Mouse (Mus musculus) forebrain, postnatal 0 days (tissue): ENCODE results near the gene Alox12e. TPM values are rescaled to one million over a fixed set of nuclear protein-coding genes. Genes with fewer than 3 reads are reported as not detected.

Source experiments
- ATAC-seq: fragments of 200-750 bp; cut with Nextera tagmentation; 2 replicates; pipeline ENCODE4 v1.8.0; 2017; ENCODE audit warnings: mild to moderate bottlenecking, moderate library complexity
- DNase-seq: peaks from one replicate; pipeline ENCODE4 v3.0.0-alpha.2; 2015
- H3K27ac ChIP-seq: fragments of 300-500 bp; sonication (generic); 2 replicates; pipeline ENCODE4 v1.5.1; 2014; ENCODE audit warnings: low read depth, mild to moderate bottlenecking, antibody characterized with exemption, low read length, moderate library complexity, mixed read lengths
- H3K27me3 ChIP-seq: fragments of 300-500 bp; sonication (generic); 2 replicates; pipeline ENCODE4 v1.6.1; 2014; ENCODE audit warnings: mild to moderate bottlenecking, low read length, mixed read lengths; ENCODE audit not compliant: insufficient read depth
- H3K36me3 ChIP-seq: fragments of 300-500 bp; sonication (generic); 2 replicates; pipeline ENCODE4 v1.6.1; 2014; ENCODE audit warnings: mild to moderate bottlenecking, moderate library complexity; ENCODE audit not compliant: insufficient read depth
- H3K4me1 ChIP-seq: fragments of 300-500 bp; sonication (generic); 2 replicates; pipeline ENCODE4 v1.6.1; 2014; ENCODE audit warnings: antibody characterized with exemption; ENCODE audit not compliant: insufficient read depth
- H3K4me2 ChIP-seq: fragments of 300-500 bp; sonication (generic); 2 replicates; pipeline ENCODE4 v1.6.1; 2014; ENCODE audit warnings: low read depth, mild to moderate bottlenecking, moderate library complexity
- H3K4me3 ChIP-seq: fragments of 300-500 bp; sonication (generic); 2 replicates; pipeline ENCODE4 v1.5.1; 2014; ENCODE audit warnings: low read depth, low read length, mixed read lengths
- H3K9ac ChIP-seq: fragments of 300-500 bp; sonication (generic); 2 replicates; pipeline ENCODE4 v1.6.1; 2014; ENCODE audit warnings: mild to moderate bottlenecking
- H3K9me3 ChIP-seq: fragments of 300-500 bp; sonication (generic); 2 replicates; pipeline ENCODE4 v1.6.1; 2016; ENCODE audit warnings: low read length
- CTCF ChIP-seq: sonication (generic); IDR thresholded peaks from 2 replicates; pipeline ENCODE4 v1.5.1; 2016; ENCODE audit warnings: antibody characterized with exemption, control low read depth, low read depth
- WGBS: fragments of 180-500 bp; shearing (Covaris S2); extraction: QIAGEN DNeasy Blood & Tissue Kit; methylation state at CpG from one replicate; pipeline ENCODE4 v1.1.7; 2014; 5-methylcytosine and 5-hydroxymethylcytosine counted together
- polyA plus RNA-seq: library from polyadenylated mRNA; unstranded; fragments of >200 nt; fragmentation: Nextera tagmentation; extraction: Ambion mirVana; gene quantifications from 2 replicates; pipeline ENCODE4 v1.2.1, GENCODE M21; 2015
- total RNA-seq: library from RNA; depleted of rRNA; stranded (reverse); fragments of >200 nt; gene quantifications from 2 replicates; pipeline ENCODE4 v1.2.3, GENCODE M21; 2014

Gene Alox12e
- total and polyA plus RNA-seq, 2 experiments from 2014 or later = 0.08 to 0.10 TPM

- WGBS = 84% methylated on average over 6 of the region's 6 CpGs
- H3K4me3 ChIP-seq = no peak overlapping the region
- ATAC-seq (no peak), DNase-seq (no peak)
- H3K9ac ChIP-seq = no peak overlapping the region
- H3K27ac ChIP-seq = no peak overlapping the region
- no peaks in the 10 kb centered on the region for H3K36me3 ChIP-seq
- no peaks in the 10 kb centered on the region for H3K27me3 ChIP-seq
- TF ChIP-seq CTCF = no peak
- no peak overlapping the region for H3K4me2 ChIP-seq
- H3K4me1 ChIP-seq = no peaks in the 10 kb centered on the region
- no peaks in the 10 kb centered on the region for H3K9me3 ChIP-seq
Measured at GRCm38 (mm10) chr11:70291235-70291634, 31.2 kb downstream of the Alox12e start.

GRCm38 (mm10) chr11:70289236-70289635 lies 33.2 kb downstream of the Alox12e start:
- TF ChIP-seq CTCF = no peak
- Histone ChIP-seq H3K4me3 (no peak overlapping the region), H3K27ac (no peak overlapping the region), H3K4me2 (no peak overlapping the region), H3K9me3 (no peaks in the 10 kb centered on the region), H3K36me3 (no peaks in the 10 kb centered on the region), H3K9ac (no peak overlapping the region), H3K4me1 (no peaks in the 10 kb centered on the region), H3K27me3 (no peaks in the 10 kb centered on the region)
- DNase-seq = no peak
- WGBS = 25% methylated on average over 6 of the region's 6 CpGs
- ATAC-seq = no peak

GRCm38 (mm10) chr11:70288102-70288501 lies 34.3 kb downstream of the Alox12e start:
- Histone ChIP-seq H3K36me3 (no peaks in the 10 kb centered on the region), H3K4me1 (no peaks in the 10 kb centered on the region), H3K4me3 (no peak overlapping the region), H3K4me2 (no peak overlapping the region), H3K27ac (no peak overlapping the region), H3K27me3 (no peaks in the 10 kb centered on the region), H3K9ac (no peak overlapping the region), H3K9me3 (no peaks in the 10 kb centered on the region)
- ATAC-seq (no peak), DNase-seq (no peak)
- no peak for TF ChIP-seq CTCF
- whole genome bisulfite sequencing = 88% methylated on average over 10 of the region's 10 CpGs

DNA sequence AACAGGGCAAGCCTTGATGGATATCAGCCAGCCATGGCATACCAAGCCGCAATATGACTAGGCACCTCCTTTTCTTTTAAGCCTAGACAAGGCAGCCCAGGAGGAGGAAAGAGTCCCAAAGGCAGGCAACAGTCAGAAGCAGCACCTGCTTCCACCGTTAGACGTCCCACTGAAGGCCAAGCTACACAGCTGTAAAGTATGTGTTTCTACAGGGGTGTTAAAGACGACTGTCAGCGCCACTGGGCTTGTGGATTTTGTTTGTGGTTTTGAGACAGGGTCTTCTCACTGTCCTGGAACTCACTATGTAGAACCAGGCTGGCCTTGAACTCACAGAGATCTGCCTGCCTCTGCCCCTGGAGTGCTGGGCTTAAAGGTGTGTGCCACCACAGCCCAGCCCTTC lies 36.7 kb downstream of the Alox12e start:
- DNase-seq (no peak), ATAC-seq (no peak)
- WGBS = 82% methylated on average over 5 of the region's 5 CpGs
- Histone ChIP-seq H3K9me3 (no peaks in the 10 kb centered on the region), H3K36me3 (no peaks in the 10 kb centered on the region), H3K27ac (no peak overlapping the region), H3K4me3 (no peak overlapping the region), H3K9ac (no peak overlapping the region), H3K4me2 (no peak overlapping the region), H3K27me3 (no peaks in the 10 kb centered on the region), H3K4me1 (no peaks in the 10 kb centered on the region)
- TF ChIP-seq CTCF = no peak

- Histone ChIP-seq H3K4me2 (no peak overlapping the region), H3K9ac (no peak overlapping the region), H3K36me3 (no peaks in the 10 kb centered on the region), H3K27ac (no peak overlapping the region), H3K27me3 (no peaks in the 10 kb centered on the region), H3K9me3 (no peaks in the 10 kb centered on the region), H3K4me1 (no peaks in the 10 kb centered on the region), H3K4me3 (no peak overlapping the region)
- 80% methylated on average over 3 of the region's 3 CpGs for WGBS
- ATAC-seq (no peak), DNase-seq (no peak)
- TF ChIP-seq CTCF = no peak
Measured at GRCm38 (mm10) chr11:70284757-70285156, 37.7 kb downstream of the Alox12e start.

- 85% methylated on average over 4 of the region's 4 CpGs for WGBS
- Histone ChIP-seq H3K36me3 (no peaks in the 10 kb centered on the region), H3K27me3 (no peaks in the 10 kb centered on the region), H3K9me3 (no peaks in the 10 kb centered on the region), H3K4me1 (no peaks in the 10 kb centered on the region), H3K4me3 (no peak overlapping the region), H3K9ac (no peak overlapping the region), H3K4me2 (no peak overlapping the region), H3K27ac (no peak overlapping the region)
- TF ChIP-seq CTCF = no peak
- DNase-seq (no peak), ATAC-seq (no peak)
Measured at GRCm38 (mm10) chr11:70283666-70284065, 38.8 kb downstream of the Alox12e start.

- WGBS = 58% methylated on average over 3 of the region's 3 CpGs
- no peak for TF ChIP-seq CTCF
- no peak overlapping the region for H3K27ac ChIP-seq
- no peak for ATAC-seq
- no peaks in the 10 kb centered on the region for H3K36me3 ChIP-seq
- H3K4me3 ChIP-seq = no peak overlapping the region
- no peak overlapping the region for H3K4me2 ChIP-seq
- H3K27me3 ChIP-seq = no peaks in the 10 kb centered on the region
- H3K9me3 ChIP-seq = no peaks in the 10 kb centered on the region
- H3K4me1 ChIP-seq = no peaks in the 10 kb centered on the region
- DNase-seq = no peak
- no peak overlapping the region for H3K9ac ChIP-seq
Measured at GRCm38 (mm10) chr11:70280441-70280840, 42.0 kb downstream of the Alox12e start.

- H3K9me3 ChIP-seq = no peaks in the 10 kb centered on the region
- H3K27me3 ChIP-seq = no peaks in the 10 kb centered on the region
- 79% methylated on average over 3 of the region's 3 CpGs for WGBS
- no peak overlapping the region for H3K9ac ChIP-seq
- H3K4me1 ChIP-seq = no peaks in the 10 kb centered on the region
- H3K36me3 ChIP-seq = no peaks in the 10 kb centered on the region
- no peak for DNase-seq
- TF ChIP-seq CTCF = no peak
- no peak overlapping the region for H3K27ac ChIP-seq
- no peak overlapping the region for H3K4me3 ChIP-seq
- ATAC-seq = no peak
- no peak overlapping the region for H3K4me2 ChIP-seq
Measured at GRCm38 (mm10) chr11:70278961-70279360, 43.5 kb downstream of the Alox12e start.
